12 mouse cellular contexts compared by ENCODE assay signal in the genomic region with DNA sequence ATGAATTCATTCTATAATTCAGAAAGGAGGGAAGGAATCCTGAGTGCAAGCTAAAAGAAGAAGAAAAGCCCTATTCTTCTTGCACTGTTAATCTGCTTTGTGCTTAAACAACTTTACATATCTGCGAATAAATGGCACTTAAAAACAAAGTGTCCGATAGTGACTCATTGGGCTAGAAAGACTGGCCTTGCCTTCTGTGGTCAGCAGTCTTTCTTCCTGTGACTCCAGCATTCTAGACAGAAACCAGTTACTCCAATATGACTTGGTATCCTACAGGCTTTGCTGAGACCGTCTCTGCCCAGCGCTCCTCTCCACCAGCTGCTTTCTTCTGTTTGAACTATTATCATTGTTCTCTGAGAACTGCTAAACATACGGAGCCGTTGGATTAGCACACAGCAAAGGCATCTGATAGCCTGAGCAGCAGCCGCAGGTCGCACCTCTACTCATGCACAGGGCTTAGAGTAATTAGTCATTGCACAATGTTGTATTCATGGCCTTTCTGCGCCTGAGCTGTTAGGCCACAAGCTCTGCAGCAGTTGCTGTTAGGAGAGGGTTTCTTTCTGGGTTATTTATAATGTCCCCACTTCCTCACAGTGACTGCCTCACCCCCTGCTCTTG. TPM values are rescaled to one million over a fixed set of nuclear protein-coding genes. Genes with fewer than 3 reads are reported as not detected.
DNase-seq lines count a peak whose midpoint lies in the region; ATAC-seq lines count a peak whose summit lies in the region.
"Had no signal": no experiment of that assay in that cellular context is flagged by ENCODE, and none has a peak within 500 bp of the region (broad histone marks: within the 10 kb centered on the region; RNA-seq: fewer than 3 reads in every experiment).

No protein-coding gene starts in this region.

- H3K9me3 ChIP-seq in heart, embryonic 11.5 days (replicated peaks; ENCODE audit: control insufficient read depth, low read length), result no peaks in the 10 kb centered on the region
- H3K9me3 ChIP-seq: midbrain, embryonic 15.5 days had no signal

- WGBS in heart, embryonic 11.5 days (ENCODE audit: insufficient replicate concordance), result 49% methylated on average over 9 of the region's 9 CpGs

- peaks cover 9% of the 10 kb centered on the region; the same call in 1 of the 2 replicates for H3K4me1 ChIP-seq in heart, embryonic 11.5 days (ENCODE audit: control insufficient read depth, insufficient read depth, low read length)
- H3K4me1 ChIP-seq: midbrain, embryonic 15.5 days had no signal

- H3K27ac ChIP-seq in heart, embryonic 11.5 days (ENCODE audit: low read depth, low read length), result peak overlapping the region; percentile 29; the same call in 1 of the 2 replicates
- H3K27ac ChIP-seq: midbrain, embryonic 15.5 days had no signal

- H3K36me3 ChIP-seq in heart, embryonic 11.5 days (ENCODE audit: control insufficient read depth, insufficient read depth, low read length), result no peaks in the 10 kb centered on the region
- H3K36me3 ChIP-seq: midbrain, embryonic 15.5 days had no signal

- H3K4me3 ChIP-seq in heart, embryonic 11.5 days (ENCODE audit: low read depth, low read length), result no peak overlapping the region
- H3K4me3 ChIP-seq: erythroblast, embryonic 14.5 days; midbrain, embryonic 15.5 days had no signal

- no peak for DNase-seq in heart, adult 11 months
- DNase-seq in 416B (ENCODE audit: low read depth), result peak; percentile 95
- no peak for DNase-seq in spleen, postnatal 36 days (ENCODE audit: low spot score in 2 of 2)
- no peak for DNase-seq in left cerebral cortex, postnatal 36 days (ENCODE audit: low spot score in 2 of 2)
- no peak for DNase-seq in right cerebral cortex, postnatal 36 days (ENCODE audit: low spot score in 2 of 2)
- DNase-seq: cerebellum, adult 18-20 months had no signal

- no peak for ATAC-seq in heart, embryonic 11.5 days (replicated peaks; ENCODE audit: insufficient number of reproducible peaks, low FRiP score, low TSS enrichment)
- ATAC-seq in granulocyte monocyte progenitor cell, adult 5-6 weeks (replicated peaks; ENCODE audit: poor library complexity, severe bottlenecking), result peak; percentile 91
- ATAC-seq in megakaryocyte progenitor cell, adult 5-6 weeks (replicated peaks; ENCODE audit: poor library complexity), result peak; percentile 93
- ATAC-seq: midbrain, embryonic 15.5 days had no signal

- peak overlapping the region; percentile 34; the same call in 1 of the 2 replicates for H3K9ac ChIP-seq in heart, embryonic 11.5 days (ENCODE audit: low read depth, low read length)
- H3K9ac ChIP-seq: midbrain, embryonic 15.5 days had no signal

- H3K4me2 ChIP-seq in heart, embryonic 11.5 days, result no peak overlapping the region
- H3K4me2 ChIP-seq: midbrain, embryonic 15.5 days had no signal

- intact Hi-C loops in left cerebral cortex, postnatal 36 days (cut with DNase I), result no loop called here

- no peaks in the 10 kb centered on the region for H3K27me3 ChIP-seq in heart, embryonic 11.5 days (ENCODE audit: control insufficient read depth, insufficient read depth, low read length)
- H3K27me3 ChIP-seq: CH12.LX; midbrain, embryonic 15.5 days had no signal

RNA-seq across cellular contexts. Expression of a gene that starts 40.0 kb away (rescaled TPM):
- polyA plus RNA-seq in heart, embryonic 11.5 days (2014; fragmentation: Nextera tagmentation; extraction: Ambion mirVana), result 323 and 328 TPM in 2 replicates
- total RNA-seq in granulocyte monocyte progenitor cell, adult 5-6 weeks (2014; fragmentation: Nextera tagmentation), result 543 and 559 TPM in 2 replicates
- 224 and 356 TPM in 2 replicates for total RNA-seq in granulocyte monocyte progenitor cell, adult 5-6 weeks (2017)
- total RNA-seq in megakaryocyte progenitor cell, adult 5-6 weeks (2015), result 434 and 492 TPM in 2 replicates
- total RNA-seq in megakaryocyte progenitor cell, adult 5-6 weeks (2017), result 218 and 315 TPM in 2 replicates
- total RNA-seq in left cerebral cortex, postnatal 36 days (2021), result 10 to 100 TPM; 82.6 to 94.8 TPM
